Mouse (Mus musculus) CH12.LX (cell line): Measurements from ENCODE around the gene 9530077C05Rik.

Experiments used
- CTCF ChIP-seq, 2 experiments: IDR thresholded peaks in 1 of 2; conservative IDR thresholded peaks in 1 of 2; 2 replicates each; pipeline ENCODE4 v1.5.1; 2011 to 2012; ENCODE audit warnings: low read depth in 2 of 2, low read length in 2 of 2, improper control_type of control experiment in 1 of 2, inconsistent platforms in 1 of 2, mild to moderate bottlenecking in 1 of 2, moderate library complexity in 1 of 2
- E2F4 ChIP-seq: IDR thresholded peaks from 2 replicates; pipeline ENCODE4 v1.6.1; 2011; ENCODE audit warnings: low read depth, low read length, improper control_type of control experiment; ENCODE audit not compliant: insufficient replicate concordance
- EP300 ChIP-seq: IDR thresholded peaks from 2 replicates; pipeline ENCODE4 v1.6.1; 2011; ENCODE audit warnings: low read length, improper control_type of control experiment
- POLR2A ChIP-seq: IDR thresholded peaks from 2 replicates; pipeline ENCODE4 v1.6.1; 2011; ENCODE audit warnings: low read depth, mild to moderate bottlenecking, improper control_type of control experiment, low read length
- ZNF384 ChIP-seq: IDR thresholded peaks from 2 replicates; pipeline ENCODE4 v1.6.1; 2012; ENCODE audit warnings: low read depth, low read length, improper control_type of control experiment, inconsistent platforms

DNA sequence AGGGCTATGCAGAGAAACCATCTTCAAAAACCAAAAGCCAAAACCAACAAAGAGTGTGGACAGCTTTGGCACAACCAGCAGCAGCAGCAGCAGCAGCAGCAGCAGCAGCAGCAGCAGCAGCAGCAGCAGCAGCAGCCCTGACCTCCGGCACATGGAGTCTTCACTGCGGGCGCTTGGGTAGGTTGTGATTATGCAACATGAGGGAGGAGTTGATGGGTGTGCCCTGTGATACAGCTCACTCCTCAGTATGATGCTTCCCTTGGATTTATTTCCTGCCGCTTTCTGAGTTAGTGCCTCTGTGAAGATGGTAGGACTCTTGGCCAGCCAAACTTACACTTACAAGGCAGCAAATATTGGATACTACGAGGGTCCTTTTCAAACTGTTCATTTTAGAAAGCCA lies 35.9 kb downstream of the 9530077C05Rik start:
- TF ChIP-seq ZNF384 (no peak), POLR2A (no peak), CTCF (conservative IDR thresholded peaks at IDR 0.05 in 1 of 2, IDR thresholded peaks at IDR 0.05 in 1 of 2; ENCODE audit: low read depth in 2 of 2, low read length in 2 of 2) (no peak), EP300 (no peak), E2F4 (no peak)
